Mouse (Mus musculus) MEL (cell line): ENCODE results near the gene Cbr3. TPM values are rescaled to one million over a fixed set of nuclear protein-coding genes. Genes with fewer than 3 reads are reported as not detected.

ENCODE experiments used
- DNase-seq: peaks from one replicate; pipeline ENCODE4 v3.0.0; 2011; ENCODE audit warnings: low read depth, low spot score
- H3K27ac ChIP-seq: 2 replicates; pipeline ENCODE4 v1.5.1; 2012; ENCODE audit warnings: low read depth, mild to moderate bottlenecking, control low read depth, low read length, moderate library complexity; ENCODE audit not compliant: control insufficient read depth
- H3K27me3 ChIP-seq, 2 experiments: fragments of 150-350 bp in 1 of 2; sonication (generic) in 1 of 2; 2 replicates each; pipeline ENCODE4 v1.6.1; 2012; ENCODE audit warnings: low read length in 2 of 2, mild to moderate bottlenecking in 2 of 2, improper control_type of control experiment in 1 of 2, moderate library complexity in 1 of 2; ENCODE audit not compliant: insufficient read depth in 2 of 2, control insufficient read depth in 1 of 2
- H3K36me3 ChIP-seq, 2 experiments: 2 replicates each; pipeline ENCODE4 v1.6.1; 2012 to 2014; ENCODE audit warnings: low read length in 2 of 2, improper control_type of control experiment in 1 of 2, inconsistent platforms in 1 of 2, mild to moderate bottlenecking in 1 of 2; ENCODE audit not compliant: insufficient read depth in 2 of 2, control insufficient read depth in 1 of 2
- H3K4me1 ChIP-seq, 2 experiments: fragments of 150-350 bp in 1 of 2; sonication (generic) in 1 of 2; 2 replicates each; pipeline ENCODE4 v1.6.1; 2012; ENCODE audit warnings: low read length in 2 of 2, improper control_type of control experiment in 1 of 2, mild to moderate bottlenecking in 1 of 2; ENCODE audit not compliant: insufficient read depth in 2 of 2, control insufficient read depth in 1 of 2
- H3K4me3 ChIP-seq, 2 experiments: fragments of 150-350 bp in 1 of 2; sonication (generic) in 1 of 2; 2 replicates each; pipeline ENCODE4 v1.5.1; 2012; ENCODE audit warnings: low read depth in 2 of 2, low read length in 2 of 2, mild to moderate bottlenecking in 2 of 2, moderate library complexity in 2 of 2, control low read depth in 1 of 2, improper control_type of control experiment in 1 of 2; ENCODE audit not compliant: control insufficient read depth in 1 of 2, insufficient read depth in 1 of 2
- H3K79me2 ChIP-seq: 2 replicates; pipeline ENCODE4 v1.6.1; 2012; ENCODE audit warnings: mild to moderate bottlenecking, low read length, moderate library complexity; ENCODE audit not compliant: control insufficient read depth, poor library complexity, insufficient read depth
- H3K9ac ChIP-seq: 2 replicates; pipeline ENCODE4 v1.6.1; 2012; ENCODE audit warnings: low read depth, mild to moderate bottlenecking, control low read depth, low read length, moderate library complexity; ENCODE audit not compliant: control insufficient read depth, poor library complexity, severe bottlenecking
- H3K9me3 ChIP-seq: fragments of 150-350 bp; sonication (generic); replicated peaks from 2 replicates; pipeline ENCODE4 v1.6.1; 2012; ENCODE audit warnings: mild to moderate bottlenecking, low read length, improper control_type of control experiment, moderate library complexity; ENCODE audit not compliant: insufficient read depth
- CHD2 ChIP-seq: IDR thresholded peaks from 2 replicates; pipeline ENCODE4 v1.6.1; 2011; ENCODE audit warnings: low read length, improper control_type of control experiment
- E2F4 ChIP-seq: IDR thresholded peaks from 2 replicates; pipeline ENCODE4 v1.6.1; 2011; ENCODE audit warnings: low read depth, low read length, improper control_type of control experiment, borderline replicate concordance
- ELF1 ChIP-seq: IDR thresholded peaks from 2 replicates; pipeline ENCODE4 v1.6.1; 2014; ENCODE audit warnings: low read depth, mild to moderate bottlenecking, inconsistent platforms, low read length, improper control_type of control experiment, moderate library complexity
- EP300 ChIP-seq, 2 experiments: IDR thresholded peaks; 2 replicates each; pipeline ENCODE4 v1.6.1; 2011; ENCODE audit warnings: improper control_type of control experiment in 2 of 2, low read length in 2 of 2, low read depth in 1 of 2, mild to moderate bottlenecking in 1 of 2
- GATA1 ChIP-seq: IDR thresholded peaks from 2 replicates; pipeline ENCODE4 v1.6.1; 2011; ENCODE audit warnings: low read depth, low read length, improper control_type of control experiment
- KAT2A ChIP-seq: conservative IDR thresholded peaks from 2 replicates; pipeline ENCODE4 v1.6.1; 2012; ENCODE audit warnings: low read depth, low read length, improper control_type of control experiment, inconsistent platforms
- MAX ChIP-seq: IDR thresholded peaks from 2 replicates; pipeline ENCODE4 v1.6.1; 2011; ENCODE audit warnings: low read length, improper control_type of control experiment
- MAZ ChIP-seq: IDR thresholded peaks from 2 replicates; pipeline ENCODE4 v1.6.1; 2012; ENCODE audit warnings: low read depth, mild to moderate bottlenecking, inconsistent platforms, low read length, improper control_type of control experiment
- MEF2A ChIP-seq: IDR thresholded peaks from 2 replicates; pipeline ENCODE4 v1.6.1; 2014; ENCODE audit warnings: low read depth, mild to moderate bottlenecking, inconsistent platforms, low read length, improper control_type of control experiment; ENCODE audit not compliant: poor library complexity, insufficient replicate concordance, severe bottlenecking; ENCODE audit errors: extremely low read depth
- MXI1 ChIP-seq: IDR thresholded peaks from 2 replicates; pipeline ENCODE4 v1.6.1; 2011; ENCODE audit warnings: mild to moderate bottlenecking, low read depth, low read length, improper control_type of control experiment
- MYB ChIP-seq: IDR thresholded peaks from 2 replicates; pipeline ENCODE4 v1.6.1; 2011; ENCODE audit warnings: mild to moderate bottlenecking, low read depth, low read length, improper control_type of control experiment
- NELFE ChIP-seq: IDR thresholded peaks from 2 replicates; pipeline ENCODE4 v1.6.1; 2011; ENCODE audit warnings: low read depth, low read length, improper control_type of control experiment
- NRF1 ChIP-seq: IDR thresholded peaks from 2 replicates; pipeline ENCODE4 v1.6.1; 2014; ENCODE audit warnings: low read depth, mild to moderate bottlenecking, inconsistent platforms, low read length, improper control_type of control experiment, moderate library complexity; ENCODE audit not compliant: poor library complexity, insufficient read depth, severe bottlenecking
- POLR2AphosphoS2 ChIP-seq: IDR thresholded peaks from 2 replicates; pipeline ENCODE4 v1.6.1; 2011; ENCODE audit warnings: low read length, improper control_type of control experiment
- TBP ChIP-seq: IDR thresholded peaks from 2 replicates; pipeline ENCODE4 v1.8.0; 2011; ENCODE audit warnings: low read depth, low read length, improper control_type of control experiment
- TCF12 ChIP-seq: IDR thresholded peaks from 2 replicates; pipeline ENCODE4 v1.6.1; 2014; ENCODE audit warnings: low read depth, mild to moderate bottlenecking, inconsistent platforms, low read length, improper control_type of control experiment, moderate library complexity
- USF2 ChIP-seq, 2 experiments: IDR thresholded peaks; 2 replicates each; pipeline ENCODE4 v1.6.1; 2011 to 2012; ENCODE audit warnings: improper control_type of control experiment in 2 of 2, low read length in 2 of 2, borderline replicate concordance in 1 of 2, inconsistent platforms in 1 of 2, low read depth in 1 of 2, mild to moderate bottlenecking in 1 of 2; ENCODE audit not compliant: insufficient read depth in 1 of 2
- ZC3H11A ChIP-seq: IDR thresholded peaks from 2 replicates; pipeline ENCODE4 v1.6.1; 2012; ENCODE audit warnings: low read depth, mild to moderate bottlenecking, inconsistent platforms, low read length, improper control_type of control experiment
- ZMIZ1 ChIP-seq: IDR thresholded peaks from 2 replicates; pipeline ENCODE4 v1.6.1; 2012; ENCODE audit warnings: low read depth, mild to moderate bottlenecking, inconsistent platforms, low read length, improper control_type of control experiment, moderate library complexity
- polyA plus RNA-seq, 2 experiments: library from polyadenylated mRNA; stranded (reverse) in 1 of 2; unstranded in 1 of 2; fragments of >175 nt in 1 of 2; fragments of >200 nt in 1 of 2; gene quantifications; 2 replicates each; pipeline versions ENCODE4 v1.2.1 to v1.2.4; 2012; ENCODE audit warnings: low replicate concordance in 2 of 2, low read depth in 1 of 2; ENCODE audit not compliant: insufficient read length in 2 of 2, insufficient read depth in 1 of 2, missing spikeins in 1 of 2
- total RNA-seq: library from RNA; depleted of rRNA; stranded (reverse); fragments of 300-350 nt; gene quantifications from 2 replicates; pipeline ENCODE4 v1.2.3, GENCODE M21; 2012; rRNA removed

Gene Cbr3
- total and polyA plus RNA-seq, 3 experiments: not detected

DNA sequence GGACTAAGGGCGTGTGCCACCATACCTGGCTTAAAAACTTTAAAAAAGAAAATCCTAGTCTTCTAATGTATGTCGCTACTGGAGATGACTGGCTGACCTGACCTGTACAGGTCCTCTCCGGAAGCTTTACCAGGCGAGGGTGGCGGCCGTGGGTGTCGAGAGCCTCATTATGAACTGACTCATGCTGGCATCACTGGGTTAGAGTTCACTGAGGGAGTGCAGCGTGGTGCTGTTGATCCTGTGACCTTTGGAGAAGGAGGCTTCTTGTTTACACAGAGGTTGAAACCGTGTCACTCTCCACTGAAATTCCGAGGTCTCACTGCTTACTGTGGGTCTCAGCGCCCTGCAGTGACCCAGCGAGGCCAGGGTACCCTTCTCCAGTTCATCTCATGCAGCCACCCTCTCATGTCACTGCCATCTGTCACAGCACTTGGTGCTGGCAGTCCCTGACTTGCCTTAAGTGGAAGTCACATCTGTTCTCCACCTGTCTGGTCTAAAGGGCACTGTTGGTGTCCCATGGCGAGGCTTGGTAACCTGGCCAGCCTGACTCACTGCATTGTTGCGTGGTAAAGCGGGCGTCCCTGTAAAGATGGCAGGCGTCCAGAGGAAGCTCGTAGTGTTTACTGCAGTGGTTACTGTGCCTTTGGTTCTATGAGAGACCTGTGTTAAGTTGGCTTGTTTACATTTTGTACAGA is 50.0 kb downstream of the Cbr3 start:
- no peak for DNase-seq
- Histone ChIP-seq H3K4me3 (no peak overlapping the region), H3K9me3 (no peaks in the 10 kb centered on the region), H3K27me3 (no peaks in the 10 kb centered on the region)
- TF ChIP-seq CHD2: no peak
- TF ChIP-seq MEF2A: no peak
- no peak for TF ChIP-seq MYB
- TF ChIP-seq POLR2AphosphoS2: no peak
- TF ChIP-seq, all 39 proteins: peak for 0
- Histone ChIP-seq H3K9ac (no peak overlapping the region), H3K4me1 (no peaks in the 10 kb centered on the region), H3K27ac (no peak overlapping the region), H3K36me3 (no peaks in the 10 kb centered on the region), H3K79me2 (no peaks in the 10 kb centered on the region)

DNA sequence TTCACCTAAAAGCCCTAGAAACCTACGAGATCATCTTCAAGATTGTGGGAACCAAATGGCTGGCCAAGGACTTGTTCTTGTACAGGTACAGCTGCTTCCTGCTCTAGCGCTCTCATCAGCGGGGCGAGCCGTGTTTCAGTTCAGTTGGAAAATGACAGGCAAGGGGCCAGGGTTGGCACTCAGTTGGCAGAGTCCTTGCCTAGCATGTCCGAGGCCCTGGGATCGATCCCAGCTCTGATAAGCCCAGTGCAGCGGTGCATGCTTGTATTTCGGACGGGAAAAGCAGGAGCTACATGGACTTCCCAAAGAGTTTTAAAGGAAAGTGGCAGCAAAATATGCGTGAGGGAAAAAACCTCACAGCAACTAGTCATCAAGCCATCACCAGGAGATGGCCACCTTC is 56.2 kb downstream of the Cbr3 start:
- TF ChIP-seq KAT2A: no peak
- no peak for TF ChIP-seq TCF12
- TF ChIP-seq MAX: no peak
- TF ChIP-seq POLR2AphosphoS2: no peak
- no peak for TF ChIP-seq EP300 (IDR thresholded peaks at IDR 0.05; ENCODE audit: low read depth in 1 of 2, low read length in 2 of 2)
- no peak for TF ChIP-seq MAZ
- TF ChIP-seq MYB: no peak
- no peak for TF ChIP-seq MEF2A
- no peak for TF ChIP-seq ZC3H11A
- no peak for TF ChIP-seq USF2 (IDR thresholded peaks at IDR 0.05; ENCODE audit: borderline replicate concordance in 1 of 2, insufficient read depth in 1 of 2, low read depth in 1 of 2, low read length in 2 of 2)
- TF ChIP-seq NELFE: no peak
- no peak for TF ChIP-seq ELF1
- no peak for TF ChIP-seq TBP
- TF ChIP-seq ZMIZ1: no peak
- no peak for TF ChIP-seq E2F4
- TF ChIP-seq NRF1: no peak
- TF ChIP-seq GATA1: no peak
- no peak for TF ChIP-seq MXI1
- no peak for TF ChIP-seq CHD2
- TF ChIP-seq, all 39 proteins: peak for 0
- H3K4me3 ChIP-seq: no peak overlapping the region
- H3K27me3 ChIP-seq: no peaks in the 10 kb centered on the region
- H3K27ac ChIP-seq: no peak overlapping the region
- no peaks in the 10 kb centered on the region for H3K79me2 ChIP-seq
- DNase-seq: no peak
- H3K36me3 ChIP-seq: peaks cover 0 to 3% of the 10 kb centered on the region in 2 experiments; a peak in 2 of 4 replicates
- peaks cover 5 to 7% of the 10 kb centered on the region in 2 experiments; a peak in 3 of 4 replicates for H3K4me1 ChIP-seq
- H3K9ac ChIP-seq: no peak overlapping the region
- H3K9me3 ChIP-seq: no peaks in the 10 kb centered on the region

Other genes starting within 250 kb of the Cbr3 start
- gene Setd4, start 79.2 kb upstream of the Cbr3 start, total RNA-seq: 17.7 and 19.1 TPM in 2 replicates
- gene Setd4, start 79.2 kb upstream of the Cbr3 start, polyA plus RNA-seq: 10 to 100 TPM in 1 of 2 experiments, not detected in 1; 14.1 TPM
- 56.5 and 63.0 TPM in 2 replicates for gene Cbr1, start 77.4 kb upstream of the Cbr3 start, total RNA-seq
- gene Cbr1, start 77.4 kb upstream of the Cbr3 start, polyA plus RNA-seq: 100 to 1,000 TPM in 1 of 2 experiments, not detected in 1; 140 TPM
- not detected in 2 replicates for gene Gm5678, start 55.1 kb upstream of the Cbr3 start, total RNA-seq
- 1 to 10 TPM in 1 of 2 experiments, not detected in 1; 4.6 TPM for gene Gm5678, start 55.1 kb upstream of the Cbr3 start, polyA plus RNA-seq
- 5.8 TPM in 2 replicates for gene Dop1b, start 28.7 kb downstream of the Cbr3 start, total RNA-seq
- 10 to 100 TPM in 1 of 2 experiments, not detected in 1; 11.3 TPM for gene Dop1b, start 28.7 kb downstream of the Cbr3 start, polyA plus RNA-seq
- 35.1 and 39.1 TPM in 2 replicates for gene Morc3, start 148.9 kb downstream of the Cbr3 start, total RNA-seq
- 100 to 1,000 TPM in 1 of 2 experiments, 10 to 100 TPM in 1; 23.3 to 276 TPM for gene Morc3, start 148.9 kb downstream of the Cbr3 start, polyA plus RNA-seq
- gene Chaf1b, start 200.7 kb downstream of the Cbr3 start, total RNA-seq: 40.9 and 48.2 TPM in 2 replicates
- 10 to 100 TPM in 1 of 2 experiments, not detected in 1; 53.9 TPM for gene Chaf1b, start 200.7 kb downstream of the Cbr3 start, polyA plus RNA-seq